Mouse (Mus musculus) T-helper 2 cell (primary cell): ENCODE results near the gene Tff1.

Experiments
- in situ Hi-C: fragments of 300-600 bp; cut with MboI, MseI; formaldehyde crosslinking; loops from one replicate; pipeline ENCODE4 v1.15.1; 2025; ENCODE audit warnings: high pct_unique_total_duplicates

The Tff1 gene

DNA sequence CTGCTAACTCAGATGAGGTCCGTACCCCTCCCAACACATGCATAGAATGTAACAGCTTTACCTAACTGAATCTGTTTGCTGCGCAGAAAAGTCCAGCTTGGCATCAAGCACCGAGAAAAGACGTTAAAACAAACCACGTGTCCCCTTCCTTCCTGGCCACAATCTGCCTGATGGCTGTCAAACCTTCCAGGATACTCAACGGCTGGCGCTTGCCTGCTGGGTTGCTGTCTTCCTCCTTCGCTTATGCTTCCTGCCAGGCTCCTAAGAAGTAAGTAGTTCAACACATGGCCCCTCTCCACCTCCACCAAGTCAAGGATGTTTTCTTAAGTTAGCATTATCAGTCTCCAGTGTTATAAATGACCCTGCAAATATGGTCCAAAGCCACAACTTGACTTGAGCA is 11.3 kb downstream of the Tff1 start:
- in situ Hi-C loops = no loop called here

DNA sequence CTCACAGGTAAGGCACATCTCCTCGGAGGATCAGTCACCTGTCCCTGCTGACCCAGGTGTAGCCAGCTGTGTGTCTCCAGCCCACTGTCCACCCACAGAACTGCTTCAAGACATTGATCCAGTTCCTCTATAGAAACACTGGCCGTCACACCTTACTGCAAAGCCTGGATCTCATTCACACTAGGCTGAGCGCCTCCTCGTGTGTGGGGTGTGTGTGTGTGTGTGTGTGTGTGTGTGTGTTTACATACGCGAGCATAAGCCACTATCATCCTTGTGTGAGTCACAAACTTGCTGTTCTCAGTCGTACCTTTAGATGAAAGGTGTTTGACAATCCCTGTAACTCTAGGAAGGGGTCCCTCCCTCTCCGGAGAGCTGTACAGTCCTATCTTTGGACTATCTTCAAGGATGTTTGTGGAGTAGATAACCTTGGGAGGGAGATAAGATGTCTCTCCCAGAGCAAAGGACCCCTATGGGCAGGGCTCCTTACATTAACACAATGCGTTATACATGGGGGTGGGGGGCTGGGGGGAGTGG is 12.0 kb downstream of the Tff1 start:
- in situ Hi-C loops = no loop called here

DNA sequence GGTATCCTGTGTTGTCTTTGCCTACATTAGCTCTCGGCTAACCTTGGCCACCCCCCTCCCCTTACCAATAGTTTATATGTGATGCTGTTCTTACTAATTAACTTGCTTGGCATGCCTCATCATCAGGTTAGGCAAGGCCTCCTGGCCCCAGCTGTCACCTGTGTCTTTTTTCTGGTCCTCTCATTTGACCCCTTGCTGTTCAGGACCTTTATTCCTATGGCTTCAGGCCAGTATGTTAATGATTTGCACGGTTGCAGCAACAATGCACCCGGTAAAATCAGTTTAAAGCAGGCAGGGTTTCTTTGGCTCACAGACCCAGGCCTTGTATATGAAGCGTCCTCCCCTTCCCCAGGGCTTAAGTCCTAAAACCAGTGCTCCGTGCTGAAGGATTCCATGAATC is 12.6 kb downstream of the Tff1 start:
- in situ Hi-C loops = no loop called here

DNA sequence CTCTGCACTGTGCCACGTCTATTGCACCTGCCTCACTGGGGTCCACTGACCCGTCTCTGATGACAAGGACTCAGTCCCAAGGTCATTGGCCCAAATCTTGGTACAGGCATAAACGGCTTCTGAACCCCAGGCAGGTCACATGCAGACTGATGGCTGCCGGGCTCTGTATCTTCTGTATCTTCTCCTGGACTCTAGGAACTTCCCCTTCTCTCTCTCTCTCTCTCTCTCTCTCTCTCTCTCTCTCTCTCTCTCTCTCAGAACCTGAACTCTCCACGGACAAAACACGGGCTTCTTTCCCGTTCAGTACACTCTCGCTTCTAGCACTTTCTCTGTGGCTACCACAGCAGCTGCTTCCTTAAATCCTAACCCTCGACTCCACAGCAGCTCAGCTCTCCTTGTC is 19.1 kb downstream of the Tff1 start:
- in situ Hi-C loops = no loop called here

DNA sequence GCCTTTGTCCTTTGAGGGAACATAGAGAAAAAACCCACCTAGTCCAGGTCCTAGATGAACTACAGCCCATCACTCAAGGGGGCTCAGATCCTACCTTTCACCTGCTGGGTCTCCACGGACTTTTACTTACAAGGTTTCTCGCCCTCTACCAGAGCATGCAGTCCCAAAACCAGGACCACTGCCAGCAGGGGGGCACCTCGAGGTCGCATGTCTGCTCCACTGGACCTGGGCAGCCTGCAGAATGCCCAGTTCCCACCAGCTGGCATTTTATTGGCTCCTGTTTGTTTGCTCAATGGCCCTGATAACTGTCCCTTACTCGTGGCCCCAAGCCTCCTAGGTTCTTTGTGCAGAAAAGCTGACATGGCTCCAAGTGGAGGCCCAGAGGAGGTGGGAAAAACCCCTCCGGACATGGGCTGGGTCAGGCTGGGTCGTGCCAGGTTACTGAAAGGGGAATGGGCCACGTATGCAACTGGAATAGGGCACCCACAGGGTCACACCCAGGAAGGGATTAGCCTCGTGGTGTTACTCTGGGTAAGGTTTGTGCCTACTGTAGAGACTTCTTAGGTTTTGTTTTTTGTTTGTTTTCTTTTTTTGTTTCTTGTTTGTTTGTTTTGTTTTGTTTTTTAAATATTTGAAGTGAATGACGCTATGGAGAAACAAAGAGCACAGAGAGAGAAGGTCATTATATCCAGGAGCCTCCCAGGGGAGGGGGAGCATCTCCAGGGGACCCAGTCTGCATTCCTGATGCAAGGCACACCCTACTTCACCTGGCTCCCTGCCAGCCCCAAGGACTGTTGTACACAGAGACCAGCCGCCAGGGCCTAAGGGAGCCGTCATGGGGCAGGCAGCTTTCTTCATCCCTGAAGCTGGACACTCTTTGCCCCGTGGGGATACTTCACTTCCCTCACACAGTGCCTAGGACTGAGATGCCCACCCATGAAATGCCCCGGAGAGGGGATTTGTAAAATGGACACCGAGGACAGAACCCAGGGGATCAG is 20.7 kb downstream of the Tff1 start, which contains the start of gene Tff2:
Tff2 (minus strand) TSS at position 243 of the 998 bp plus-strand sequence.
- in situ Hi-C loops = loop anchor here (5.0 kb wide), 1 partner anchor 43 kb away; no protein-coding TSS in a partner anchor

DNA sequence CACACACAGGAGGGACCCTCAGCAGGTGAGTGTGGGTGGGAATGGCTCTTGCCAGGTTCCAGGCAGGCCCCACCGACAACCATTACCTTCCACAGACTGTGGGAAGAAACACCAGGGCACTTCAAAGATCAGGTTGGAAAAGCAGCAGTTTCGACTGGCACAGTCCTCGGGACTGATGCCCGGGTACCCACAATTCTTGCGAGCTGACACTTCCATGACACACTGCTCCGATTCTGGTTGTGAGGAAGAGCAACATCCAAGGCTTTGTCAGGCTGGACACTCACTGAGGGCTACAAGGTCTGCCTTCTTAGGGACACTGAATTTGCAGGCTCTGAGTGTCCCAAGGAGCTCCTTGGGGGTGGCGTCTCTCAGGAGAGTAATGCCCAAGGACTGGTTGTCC is 23.0 kb downstream of the Tff1 start:
- in situ Hi-C loops = loop anchor here (5.0 kb wide), 1 partner anchor 45 kb away; no protein-coding TSS in a partner anchor

DNA sequence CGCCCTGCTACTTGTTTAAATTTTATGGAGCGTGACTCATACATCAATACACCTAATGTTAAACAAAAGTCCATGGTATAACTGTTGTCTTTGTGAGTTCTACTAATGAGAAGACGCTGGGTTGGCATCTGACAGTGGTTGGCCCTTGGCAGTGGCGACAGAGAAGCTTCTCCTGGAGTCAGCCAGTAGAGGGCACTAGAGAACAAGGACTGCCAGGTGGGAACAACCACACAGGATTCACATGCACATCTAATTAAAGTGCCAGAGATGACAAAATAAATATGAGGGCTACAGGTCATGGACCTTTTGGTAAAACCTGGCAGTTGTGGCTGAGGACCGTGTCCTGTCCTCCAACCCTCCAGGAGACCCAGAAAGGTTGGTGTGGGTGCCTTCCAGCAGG is 26.7 kb downstream of the Tff1 start:
- in situ Hi-C loops = no loop called here

DNA sequence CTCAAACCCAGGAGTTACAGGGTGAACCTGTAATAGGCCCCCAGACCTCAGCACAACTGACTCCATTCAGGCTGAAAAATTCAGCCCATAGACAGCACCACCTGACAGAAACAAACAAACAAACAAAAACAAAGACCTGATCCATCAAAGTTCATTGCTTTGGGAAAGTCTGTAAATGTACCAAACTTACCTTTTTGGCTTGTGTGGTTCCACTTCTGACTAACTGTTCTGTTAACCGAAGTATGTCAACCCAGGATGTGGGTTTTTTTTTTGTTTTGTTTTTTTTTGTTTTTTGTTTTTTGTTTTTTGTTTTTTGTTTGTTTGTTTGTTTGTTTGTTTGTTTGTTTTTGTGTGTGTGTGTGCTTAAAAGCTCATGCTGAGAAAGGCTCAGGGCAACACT is 28.3 kb downstream of the Tff1 start:
- in situ Hi-C loops = no loop called here

DNA sequence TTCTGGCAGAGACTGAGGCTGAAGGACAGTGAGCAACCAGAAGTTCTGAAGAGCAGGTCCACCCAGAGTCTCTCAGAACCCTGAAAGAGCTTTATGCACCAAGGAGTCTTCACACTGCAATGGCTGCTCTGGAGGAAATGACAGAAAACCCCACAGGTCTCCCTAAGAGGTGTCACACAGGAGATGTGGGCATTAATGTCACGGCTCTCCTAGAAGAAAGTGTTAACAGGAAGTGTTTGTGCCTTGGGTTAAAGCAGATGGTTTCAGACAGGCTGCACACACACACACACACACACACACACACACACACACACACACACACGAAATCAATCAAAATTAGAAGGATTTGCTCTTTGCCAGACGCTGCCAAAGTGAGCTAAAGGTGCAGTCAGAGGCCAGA is 28.8 kb downstream of the Tff1 start:
- in situ Hi-C loops = no loop called here

DNA sequence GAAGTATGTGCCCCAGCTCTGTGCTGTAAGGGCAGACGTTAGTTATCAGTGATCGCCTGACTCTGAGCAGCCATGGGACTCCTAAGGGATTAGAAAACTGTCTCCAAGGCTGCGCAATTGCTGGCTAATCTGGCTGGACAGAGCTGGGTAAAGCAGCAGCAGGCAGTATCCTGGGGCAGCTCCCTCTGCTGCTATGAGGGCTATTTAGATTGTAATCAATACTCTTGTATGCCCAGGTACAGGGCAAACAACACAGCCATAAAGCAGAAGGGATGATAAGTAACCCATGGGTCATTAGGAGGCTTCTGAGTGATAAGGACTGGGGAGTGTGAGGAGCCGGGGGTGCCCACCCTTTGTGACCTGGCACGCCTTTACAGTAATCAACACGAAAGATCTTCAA is 30.2 kb downstream of the Tff1 start:
- in situ Hi-C loops = no loop called here

DNA sequence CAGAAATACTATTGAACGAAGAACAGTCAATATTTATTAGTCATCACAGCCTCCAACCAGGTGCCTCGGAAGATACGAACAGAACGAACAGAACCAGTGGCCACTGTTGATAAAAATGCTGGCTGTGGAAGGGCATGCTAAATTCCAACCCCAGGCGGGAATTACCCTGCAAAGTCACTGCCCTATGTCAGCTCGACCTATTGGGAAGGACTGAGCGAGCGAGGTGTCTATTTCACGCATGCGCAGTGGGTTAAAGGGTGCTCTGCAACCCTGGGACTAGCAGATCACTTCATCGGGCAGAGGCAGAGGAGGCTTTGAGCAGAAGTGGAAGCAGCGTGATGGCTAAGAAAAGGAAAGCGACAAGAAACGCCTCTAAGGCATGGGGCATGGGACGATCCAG is 31.3 kb downstream of the Tff1 start:
- in situ Hi-C loops = no loop called here

DNA sequence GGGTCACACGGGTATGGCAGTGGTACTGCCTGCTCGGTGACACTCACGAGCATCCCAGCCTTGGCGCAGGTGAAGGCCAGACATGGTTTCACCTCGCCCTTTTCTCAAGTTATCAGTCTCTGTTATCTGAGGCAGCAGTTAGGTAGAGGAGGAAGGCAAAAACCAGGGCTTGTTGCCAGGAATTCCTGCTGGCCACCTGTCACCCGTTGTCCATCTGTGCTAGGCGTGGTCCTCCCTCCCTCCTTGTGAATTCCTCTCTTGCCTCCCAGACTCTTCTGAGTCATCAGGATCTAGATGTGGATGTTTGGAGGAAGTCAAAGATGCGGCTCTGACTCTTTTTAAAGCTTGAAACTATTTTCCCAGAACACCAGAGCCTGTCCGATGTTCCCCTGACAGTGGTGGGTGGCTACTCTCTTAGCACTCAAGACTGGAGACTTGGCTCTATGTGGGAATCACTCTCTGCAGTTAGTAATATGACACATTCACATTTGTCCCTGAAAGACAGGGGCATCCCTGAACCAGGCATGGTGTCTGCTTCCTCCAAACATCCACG is 33.7 kb downstream of the Tff1 start:
- in situ Hi-C loops = no loop called here

DNA sequence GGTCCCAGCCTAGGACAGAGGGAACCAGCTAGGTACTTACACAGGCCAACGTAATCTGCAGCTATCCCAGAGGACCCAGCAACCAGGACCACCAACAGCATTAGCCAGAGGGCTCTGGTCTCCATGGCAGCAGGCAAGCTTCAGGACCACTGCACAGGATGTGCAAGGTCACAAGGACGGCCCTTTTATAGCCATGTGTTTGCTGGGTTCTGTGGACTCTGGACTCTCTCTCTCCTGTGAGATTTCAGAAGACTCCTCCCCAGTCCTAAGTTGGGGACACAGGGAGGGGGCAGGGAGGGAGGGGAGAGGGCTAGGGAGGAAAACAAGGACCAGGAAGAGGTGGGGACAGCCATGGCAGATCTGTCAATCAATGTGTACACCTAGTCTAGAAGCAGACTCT is 35.6 kb downstream of the Tff1 start, which contains the start of gene Tff3:
Tff3 (minus strand) TSS at position 195 of the 400 bp plus-strand sequence.
- in situ Hi-C loops = no loop called here

DNA sequence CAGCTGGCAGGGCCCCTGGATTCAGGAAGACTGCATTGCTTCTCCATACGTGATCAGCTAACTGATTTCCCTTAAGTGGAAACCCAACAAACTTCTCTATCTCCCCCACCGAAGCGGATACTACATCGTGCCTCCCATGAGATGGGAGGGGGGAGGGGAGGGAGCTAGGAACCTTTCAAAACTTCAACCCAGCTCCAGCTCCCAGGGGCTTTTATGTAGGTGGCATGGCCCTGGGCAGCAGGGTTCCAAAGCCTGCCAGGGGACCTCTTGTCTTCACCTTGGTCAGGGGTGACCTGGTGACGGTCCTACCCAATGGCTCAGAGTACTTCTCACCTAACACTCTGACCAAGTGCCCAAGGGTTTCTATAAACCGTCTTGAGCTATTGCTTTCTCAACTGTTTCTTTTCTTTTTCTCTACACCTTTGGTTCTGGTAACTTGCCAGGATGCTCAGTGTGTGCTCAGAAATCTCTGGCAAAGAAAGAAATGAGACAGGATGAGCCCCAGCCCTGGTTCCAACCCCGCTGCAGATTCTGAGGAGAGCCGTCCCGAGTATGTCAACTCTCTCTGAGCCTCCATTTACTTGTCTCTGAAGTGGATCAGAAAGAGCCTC is 36.3 kb downstream of the Tff1 start:
- in situ Hi-C loops = no loop called here

DNA sequence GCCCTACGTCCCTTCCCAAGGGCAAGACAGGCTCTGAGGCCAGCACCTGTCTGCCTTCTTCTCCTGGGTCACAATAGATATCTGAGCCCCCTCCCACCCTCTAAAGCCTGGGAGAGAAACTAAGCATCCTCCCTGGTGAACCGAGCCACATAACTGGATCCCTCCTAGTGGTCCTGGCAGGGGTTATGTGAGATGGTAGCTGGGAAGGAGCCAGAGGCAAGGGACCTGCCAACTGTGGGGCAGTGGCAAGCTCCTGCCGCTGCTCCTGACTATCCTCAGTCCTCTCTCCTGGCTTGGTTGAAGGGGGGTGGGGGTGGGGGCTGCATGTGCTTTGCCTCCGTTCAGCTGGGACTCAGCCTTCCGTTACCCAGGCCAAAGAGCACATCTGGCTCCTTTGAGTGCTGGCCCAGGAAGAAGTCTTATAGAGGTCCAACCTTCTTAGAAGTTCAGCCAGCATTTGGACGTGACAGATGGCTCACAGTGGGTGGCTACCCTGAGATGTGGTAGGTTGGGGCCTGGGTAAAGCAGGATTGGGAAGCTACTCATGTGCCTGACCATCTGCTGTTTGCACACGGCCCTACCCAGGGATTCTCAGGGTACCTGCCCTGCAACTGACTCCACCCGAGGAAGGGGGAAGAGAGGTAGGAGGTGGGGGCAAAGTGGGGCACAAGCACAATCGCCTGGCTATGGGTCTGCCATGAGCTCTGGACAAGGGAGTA is 39.4 kb downstream of the Tff1 start:
- in situ Hi-C loops = no loop called here

DNA sequence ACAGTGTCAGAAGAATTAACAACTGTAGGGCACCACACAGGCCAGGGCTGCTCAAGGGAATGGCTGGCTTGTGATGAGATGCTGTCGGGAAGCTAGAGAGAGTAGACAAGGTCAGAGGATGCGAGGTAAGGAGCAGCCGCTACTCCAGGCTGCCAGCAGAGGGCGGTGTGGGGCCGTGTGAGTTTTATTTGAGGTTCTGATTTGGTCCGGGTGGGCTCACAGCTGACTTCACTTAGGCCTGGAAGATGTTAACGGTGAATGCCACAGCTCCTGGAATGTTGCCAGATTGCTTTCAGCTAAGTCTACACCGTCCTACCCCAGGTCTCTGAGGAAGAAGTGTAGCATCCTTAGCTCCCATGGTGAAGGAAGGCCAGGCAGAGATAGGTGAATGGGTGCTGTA is 43.1 kb downstream of the Tff1 start:
- in situ Hi-C loops = no loop called here

DNA sequence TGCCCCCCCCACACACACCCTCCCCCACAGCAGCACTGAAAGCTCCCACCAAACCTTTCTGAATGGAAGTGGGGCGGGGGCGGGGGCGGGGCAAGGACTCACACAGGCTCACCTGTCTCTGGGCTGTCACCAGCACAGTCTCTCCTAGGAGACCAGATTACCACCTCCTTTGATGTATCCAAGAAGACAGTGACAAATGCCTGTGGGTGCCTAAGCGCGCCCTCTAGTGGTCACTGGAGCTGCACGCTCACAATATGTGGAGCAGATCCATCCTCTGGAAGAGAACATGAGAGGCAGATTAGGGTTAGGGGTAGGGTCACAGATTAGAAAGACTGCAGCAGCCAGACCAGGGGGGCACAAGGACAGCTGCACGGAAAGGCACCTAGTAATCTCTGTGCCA is 45.6 kb downstream of the Tff1 start:
- in situ Hi-C loops = loop anchor here (5.0 kb wide), 1 partner anchor 107 kb away; no protein-coding TSS in a partner anchor

DNA sequence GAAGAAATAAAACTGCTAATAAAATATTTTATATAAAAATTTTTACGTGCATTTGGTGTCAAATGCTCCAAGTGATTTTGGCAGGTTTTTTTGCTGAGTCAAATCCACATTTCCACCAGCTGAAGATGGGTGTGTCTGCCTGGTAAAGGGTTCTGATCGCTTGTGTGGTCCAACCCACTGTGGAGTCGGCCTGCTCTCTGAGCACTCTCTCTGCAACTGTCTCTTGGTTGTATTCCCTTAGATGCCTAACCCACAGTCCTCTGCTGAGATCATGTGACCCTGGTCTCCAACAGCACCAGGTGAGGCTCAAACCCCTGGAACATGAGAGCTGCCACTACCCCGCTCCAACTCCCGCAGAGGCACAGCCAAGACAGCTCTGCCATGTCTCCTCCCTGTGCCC is 47.1 kb downstream of the Tff1 start:
- in situ Hi-C loops = loop anchor here (5.0 kb wide), 1 partner anchor 106 kb away; no protein-coding TSS in a partner anchor

DNA sequence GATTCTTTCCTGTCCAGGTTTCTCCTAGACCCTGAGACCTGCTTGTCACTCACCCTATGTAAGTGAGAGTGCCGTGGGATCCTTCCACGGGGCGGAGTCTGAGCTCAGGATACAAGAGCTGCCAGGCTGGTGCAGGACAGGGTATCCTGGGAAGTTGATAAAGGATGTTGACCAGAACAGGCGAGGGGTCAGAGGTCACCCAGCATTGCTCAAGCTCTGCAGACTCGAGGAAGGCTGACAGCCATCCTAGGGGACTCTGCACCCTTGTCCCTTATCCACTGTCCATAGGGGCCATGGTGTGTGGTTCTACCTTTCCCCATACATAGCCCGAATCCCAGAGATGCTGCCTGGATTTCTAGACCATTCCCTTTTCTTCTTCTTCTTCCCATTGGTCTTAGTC is 49.0 kb downstream of the Tff1 start:
- in situ Hi-C loops = loop anchor here (5.0 kb wide), 1 partner anchor 104 kb away; no protein-coding TSS in a partner anchor

DNA sequence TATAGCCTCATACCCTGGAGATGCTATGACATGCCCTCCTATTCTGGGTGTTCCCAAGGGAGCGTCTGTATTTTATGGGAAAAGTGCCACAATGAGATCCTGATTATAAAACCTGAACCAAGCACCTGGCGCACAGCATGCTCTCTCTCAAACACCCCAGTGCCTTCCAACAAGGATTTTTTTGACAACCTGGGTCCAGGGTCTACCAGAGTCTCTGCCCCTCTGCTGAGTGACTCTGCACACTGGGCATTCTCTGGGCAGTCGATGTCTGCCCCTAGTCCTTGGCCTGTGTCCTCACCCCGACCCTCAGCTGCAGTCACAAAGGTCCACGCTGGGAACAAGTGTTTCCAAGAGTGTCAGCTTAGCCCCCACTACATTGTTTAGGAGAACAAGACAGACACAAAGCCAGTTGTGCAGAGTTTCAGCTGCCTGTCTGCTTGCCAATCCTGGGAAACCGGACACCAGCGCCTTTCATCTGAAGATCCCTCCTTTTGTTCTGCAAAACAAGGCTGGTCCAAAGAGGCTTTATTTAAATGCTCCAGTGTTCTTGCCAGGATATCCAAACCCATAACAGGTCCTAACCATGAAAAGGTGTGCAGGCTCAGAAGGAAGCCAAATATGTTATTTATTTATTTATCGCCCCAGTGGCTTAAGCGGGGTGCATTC is 51.8 kb downstream of the Tff1 start:
- in situ Hi-C loops = no loop called here
